Mouse (Mus musculus): ENCODE results near the gene Pla2g4a. TPM values are rescaled to one million over a fixed set of nuclear protein-coding genes. Genes with fewer than 3 reads are reported as not detected.

Gene Pla2g4a
- polyA plus RNA-seq (2014; fragmentation: Illumina TruSeq; extraction: RNeasy Lipid Tissue Mini Kit (QIAGEN cat#74804)), result 96.8 TPM

GRCm38 (mm10) chr1:149960734-149961424 is at the start of gene Pla2g4a:
Gene Pla2g4a (minus strand): TSS chr1:149961290.

Other genes with a start within 250 kb of the Pla2g4a start
- gene Ptgs2, start 138.7 kb upstream of the Pla2g4a start, polyA plus RNA-seq (2014; fragmentation: Illumina TruSeq; extraction: RNeasy Lipid Tissue Mini Kit (QIAGEN cat#74804)), result 1.4 TPM

All from ovary, adult 10 weeks (tissue).